Mouse (Mus musculus) heart, embryonic 12.5 days (tissue): ENCODE results near the gene Nsl1. TPM values are rescaled to one million over a fixed set of nuclear protein-coding genes. Genes with fewer than 3 reads are reported as not detected.
A peak's percentile ranks its signal among the peaks of the same experiment; 100 is the strongest.

Experiments
- ATAC-seq: fragments of 200-750 bp; cut with Nextera tagmentation; 2 replicates; pipeline ENCODE4 v1.8.0; 2017; ENCODE audit warnings: moderate TSS enrichment, moderate library complexity; ENCODE audit not compliant: insufficient number of reproducible peaks, low FRiP score
- H3K27ac ChIP-seq: fragments of 300-500 bp; sonication (generic); 2 replicates; pipeline ENCODE4 v1.5.1; 2016; ENCODE audit warnings: mild to moderate bottlenecking, moderate library complexity; ENCODE audit not compliant: poor library complexity, severe bottlenecking
- H3K27me3 ChIP-seq: fragments of 300-500 bp; sonication (generic); replicated peaks from 2 replicates; pipeline ENCODE4 v1.6.1; 2016; ENCODE audit warnings: mild to moderate bottlenecking, moderate library complexity
- H3K36me3 ChIP-seq: fragments of 300-500 bp; sonication (generic); 2 replicates; pipeline ENCODE4 v1.6.1; 2016; ENCODE audit warnings: mild to moderate bottlenecking, moderate library complexity
- H3K4me1 ChIP-seq: fragments of 300-500 bp; sonication (generic); replicated peaks from 2 replicates; pipeline ENCODE4 v1.6.1; 2016; ENCODE audit warnings: mild to moderate bottlenecking
- H3K4me2 ChIP-seq: fragments of 300-500 bp; sonication (generic); 2 replicates; pipeline ENCODE4 v1.6.1; 2016; ENCODE audit warnings: mild to moderate bottlenecking, moderate library complexity
- H3K4me3 ChIP-seq: fragments of 300-500 bp; sonication (generic); 2 replicates; pipeline ENCODE4 v1.5.1; 2016; ENCODE audit warnings: mild to moderate bottlenecking
- H3K9ac ChIP-seq: fragments of 300-500 bp; sonication (generic); 2 replicates; pipeline ENCODE4 v1.6.1; 2016; ENCODE audit warnings: mild to moderate bottlenecking, moderate library complexity
- H3K9me3 ChIP-seq: fragments of 300-500 bp; sonication (generic); replicated peaks from 2 replicates; pipeline ENCODE4 v1.6.1; 2016; ENCODE audit warnings: mild to moderate bottlenecking, moderate library complexity
- WGBS: fragments of 180-500 bp; shearing (Covaris S2); methylation state at CpG from one replicate; pipeline ENCODE4 v1.1.7; 2016; 5-methylcytosine and 5-hydroxymethylcytosine counted together
- polyA plus RNA-seq: library from polyadenylated mRNA; unstranded; fragments of >200 nt; fragmentation: Nextera tagmentation; extraction: Ambion mirVana; gene quantifications from 2 replicates; pipeline ENCODE4 v1.2.1, GENCODE M21; 2016

The Nsl1 gene
- polyA plus RNA-seq, 1 experiment from 2014 or later, result 16.7 TPM

- Histone ChIP-seq H3K27me3 (no peaks in the 10 kb centered on the region), H3K4me2 (no peak overlapping the region), H3K9ac (no peak overlapping the region), H3K36me3 (peaks cover 74% of the 10 kb centered on the region), H3K4me1 (no peaks in the 10 kb centered on the region), H3K27ac (no peak overlapping the region), H3K4me3 (no peak overlapping the region), H3K9me3 (no peaks in the 10 kb centered on the region)
- WGBS, result 40% methylated on average over 10 of the region's 10 CpGs
- 0 out of 2 replicates have a peak, but pooled peaks have one; percentile 33 for ATAC-seq
Observed at GRCm38 (mm10) chr1:191075199-191075883, 12.5 kb downstream of the Nsl1 start.

GRCm38 (mm10) chr1:191083230-191083629 lies 20.4 kb downstream of the Nsl1 start:
- peaks cover 65% of the 10 kb centered on the region for H3K36me3 ChIP-seq
- H3K4me1 ChIP-seq, result no peaks in the 10 kb centered on the region
- no peak overlapping the region for H3K9ac ChIP-seq
- H3K4me2 ChIP-seq, result no peak overlapping the region
- H3K27me3 ChIP-seq, result no peaks in the 10 kb centered on the region
- no peak overlapping the region for H3K4me3 ChIP-seq
- 91% methylated on average over 8 of the region's 8 CpGs for WGBS
- no peaks in the 10 kb centered on the region for H3K9me3 ChIP-seq
- ATAC-seq, result no peak
- H3K27ac ChIP-seq, result no peak overlapping the region

- Histone ChIP-seq H3K27ac (no peak overlapping the region), H3K4me2 (no peak overlapping the region), H3K9ac (no peak overlapping the region), H3K36me3 (peaks cover 49% of the 10 kb centered on the region), H3K4me3 (no peak overlapping the region), H3K27me3 (no peaks in the 10 kb centered on the region), H3K4me1 (peaks cover 8% of the 10 kb centered on the region), H3K9me3 (no peaks in the 10 kb centered on the region)
- 72% methylated on average over 5 of the region's 5 CpGs for WGBS
- ATAC-seq, result no peak
Observed at GRCm38 (mm10) chr1:191084951-191085559, 22.2 kb downstream of the Nsl1 start.

- no peaks in the 10 kb centered on the region for H3K9me3 ChIP-seq
- H3K27ac ChIP-seq, result no peak overlapping the region
- peaks cover 44% of the 10 kb centered on the region for H3K36me3 ChIP-seq
- H3K4me3 ChIP-seq, result no peak overlapping the region
- no peak for ATAC-seq
- H3K4me2 ChIP-seq, result no peak overlapping the region
- H3K9ac ChIP-seq, result no peak overlapping the region
- H3K27me3 ChIP-seq, result no peaks in the 10 kb centered on the region
- H3K4me1 ChIP-seq, result peaks cover 8% of the 10 kb centered on the region
- 86% methylated on average over 12 of the region's 12 CpGs for WGBS
Observed at GRCm38 (mm10) chr1:191085597-191085996, 22.8 kb downstream of the Nsl1 start.

GRCm38 (mm10) chr1:191086304-191086878 lies 23.6 kb downstream of the Nsl1 start:
- Histone ChIP-seq H3K9me3 (no peaks in the 10 kb centered on the region), H3K27ac (no peak overlapping the region), H3K4me1 (peaks cover 8% of the 10 kb centered on the region), H3K27me3 (0 out of 2 replicates have a peak, but pooled peaks cover 2% of the 10 kb centered on the region), H3K36me3 (peaks cover 38% of the 10 kb centered on the region), H3K4me2 (no peak overlapping the region), H3K9ac (no peak overlapping the region), H3K4me3 (no peak overlapping the region)
- WGBS, result 86% methylated on average over 7 of the region's 7 CpGs
- ATAC-seq, result no peak

- Histone ChIP-seq H3K4me1 (peaks cover 8% of the 10 kb centered on the region), H3K36me3 (peaks cover 33% of the 10 kb centered on the region), H3K27ac (no peak overlapping the region), H3K9ac (no peak overlapping the region), H3K4me2 (no peak overlapping the region), H3K4me3 (no peak overlapping the region), H3K27me3 (0 out of 2 replicates have a peak, but pooled peaks cover 3% of the 10 kb centered on the region), H3K9me3 (no peaks in the 10 kb centered on the region)
- ATAC-seq, result no peak
- WGBS, result 82% methylated on average over 8 of the region's 8 CpGs
Observed at GRCm38 (mm10) chr1:191086960-191087359, 24.1 kb downstream of the Nsl1 start.

- no peak for ATAC-seq
- Histone ChIP-seq H3K9me3 (no peaks in the 10 kb centered on the region), H3K4me1 (peaks cover 8% of the 10 kb centered on the region), H3K27ac (no peak overlapping the region), H3K4me3 (no peak overlapping the region), H3K27me3 (0 out of 2 replicates have a peak, but pooled peaks cover 3% of the 10 kb centered on the region), H3K4me2 (no peak overlapping the region), H3K36me3 (peaks cover 25% of the 10 kb centered on the region), H3K9ac (no peak overlapping the region)
- WGBS, result 75% methylated on average over 5 of the region's 5 CpGs
Observed at GRCm38 (mm10) chr1:191087955-191088354, 25.1 kb downstream of the Nsl1 start.

- 19% methylated on average over 6 of the region's 6 CpGs for WGBS
- Histone ChIP-seq H3K4me1 (peaks cover 8% of the 10 kb centered on the region), H3K36me3 (peaks cover 13% of the 10 kb centered on the region), H3K9ac (no peak overlapping the region), H3K9me3 (no peaks in the 10 kb centered on the region), H3K27me3 (0 out of 2 replicates have a peak, but pooled peaks cover 3% of the 10 kb centered on the region), H3K27ac (no peak overlapping the region), H3K4me2 (no peak overlapping the region), H3K4me3 (no peak overlapping the region)
- no peak for ATAC-seq
Observed at GRCm38 (mm10) chr1:191089355-191089754, 26.5 kb downstream of the Nsl1 start.

- no peak for ATAC-seq
- 79% methylated on average over 8 of the region's 8 CpGs for WGBS
- no peaks in the 10 kb centered on the region for H3K36me3 ChIP-seq
- H3K4me3 ChIP-seq, result no peak overlapping the region
- no peaks in the 10 kb centered on the region for H3K9me3 ChIP-seq
- 0 out of 2 replicates have a peak, but pooled peaks cover 3% of the 10 kb centered on the region for H3K27me3 ChIP-seq
- peaks cover 11% of the 10 kb centered on the region for H3K4me1 ChIP-seq
- H3K27ac ChIP-seq, result no peak overlapping the region
- H3K4me2 ChIP-seq, result no peak overlapping the region
- H3K9ac ChIP-seq, result no peak overlapping the region
Observed at GRCm38 (mm10) chr1:191092050-191092449, 29.2 kb downstream of the Nsl1 start.

- H3K9me3 ChIP-seq, result no peaks in the 10 kb centered on the region
- no peaks in the 10 kb centered on the region for H3K36me3 ChIP-seq
- H3K4me3 ChIP-seq, result no peak overlapping the region
- no peak overlapping the region for H3K27ac ChIP-seq
- WGBS, result 72% methylated on average over 5 of the region's 5 CpGs
- H3K9ac ChIP-seq, result no peak overlapping the region
- no peak overlapping the region for H3K4me2 ChIP-seq
- ATAC-seq, result no peak
- H3K4me1 ChIP-seq, result peaks cover 24% of the 10 kb centered on the region
- peaks cover 7% of the 10 kb centered on the region; the same call in 1 of the 2 replicates for H3K27me3 ChIP-seq
Observed at GRCm38 (mm10) chr1:191093578-191093977, 30.8 kb downstream of the Nsl1 start.

GRCm38 (mm10) chr1:191095019-191095418 lies 32.2 kb downstream of the Nsl1 start:
- WGBS, result 65% methylated on average over 9 of the region's 9 CpGs

More at GRCm38 (mm10) chr1:191095019-191095418, 32.2 kb downstream of the Nsl1 start:
- Histone ChIP-seq H3K27ac (no peak overlapping the region), H3K4me1 (peaks cover 21% of the 10 kb centered on the region), H3K27me3 (peaks cover 18% of the 10 kb centered on the region), H3K9me3 (no peaks in the 10 kb centered on the region), H3K4me3 (no peak overlapping the region), H3K36me3 (no peaks in the 10 kb centered on the region), H3K9ac (no peak overlapping the region), H3K4me2 (no peak overlapping the region)
- ATAC-seq, result no peak
